Mouse (Mus musculus): ENCODE results near the gene Tmem163.

- no peak for TF ChIP-seq MYB (IDR thresholded peaks at IDR 0.05; ENCODE audit: low read depth, low read length)
- TF ChIP-seq POLR2A (IDR thresholded peaks at IDR 0.05; ENCODE audit: control insufficient read depth in 1 of 2, insufficient read depth in 1 of 2, low read depth in 1 of 2, low read length in 2 of 2, poor library complexity in 1 of 2) = no peak
- no peak for TF ChIP-seq ELF1 (IDR thresholded peaks at IDR 0.05; ENCODE audit: low read depth, low read length)
- no peak for TF ChIP-seq UBTF (IDR thresholded peaks at IDR 0.05; ENCODE audit: borderline replicate concordance, insufficient read depth, low read depth, low read length)
Observed at GRCm38 (mm10) chr1:127555822-127556485, 123.4 kb downstream of the Tmem163 start.
